Mouse (Mus musculus) cerebellum, postnatal 14 days (tissue): ENCODE data around the gene Noc3l.

Experiments
- DNase-seq, 2 experiments: peaks; one replicate each; pipeline ENCODE4 v3.0.0; 2021; ENCODE audit warnings: mixed read lengths in 2 of 2

Noc3l gene

GRCm38 (mm10) chr19:38818766-38819426 lies at the start of gene Noc3l:
Gene Noc3l, minus strand, starts transcription at chr19:38819237.
- peak; percentile 98 for DNase-seq

GRCm38 (mm10) chr19:38862523-38862922 lies 43.5 kb upstream of the Noc3l start:
- no peak for DNase-seq

- DNase-seq: no peak
These were observed 39.2 kb upstream of the Noc3l start for GRCm38 (mm10) chr19:38858224-38858623.

GRCm38 (mm10) chr19:38846373-38846772 lies 27.3 kb upstream of the Noc3l start:
- no peak for DNase-seq

- DNase-seq: no peak
These were observed 25.8 kb upstream of the Noc3l start for GRCm38 (mm10) chr19:38844817-38845216.

- peak; percentile 83 to 86 for DNase-seq
These were observed 18.2 kb upstream of the Noc3l start for GRCm38 (mm10) chr19:38837171-38837641.

- DNase-seq: peak; percentile 97
These were observed 17.6 kb upstream of the Noc3l start, which contains the start of gene Tbc1d12 for GRCm38 (mm10) chr19:38836438-38837170. Gene Tbc1d12, plus strand, starts transcription at chr19:38836579.

- DNase-seq: no peak
These were observed 17.0 kb upstream of the Noc3l start for GRCm38 (mm10) chr19:38836084-38836437.

GRCm38 (mm10) chr19:38833224-38833623 lies 14.2 kb upstream of the Noc3l start:
- DNase-seq: no peak

GRCm38 (mm10) chr19:38820186-38820804 lies 1.3 kb upstream of the Noc3l start:
- no peak for DNase-seq

- DNase-seq: no peak
These were observed 378 bp upstream of the Noc3l start for GRCm38 (mm10) chr19:38819427-38819802.

- DNase-seq: no peak
These were observed 846 bp downstream of the Noc3l start for GRCm38 (mm10) chr19:38818191-38818590.

- DNase-seq: no peak
These were observed 20.2 kb downstream of the Noc3l start for GRCm38 (mm10) chr19:38798801-38799200.

GRCm38 (mm10) chr19:38798291-38798690 lies 20.7 kb downstream of the Noc3l start:
- DNase-seq: no peak

- no peak for DNase-seq
These were observed 22.5 kb downstream of the Noc3l start for GRCm38 (mm10) chr19:38796546-38796945.

GRCm38 (mm10) chr19:38793563-38794045 lies 25.4 kb downstream of the Noc3l start:
- no peak for DNase-seq

GRCm38 (mm10) chr19:38787756-38788155 lies 31.3 kb downstream of the Noc3l start:
- DNase-seq: no peak

GRCm38 (mm10) chr19:38783542-38783941 lies 35.5 kb downstream of the Noc3l start:
- no peak for DNase-seq

- no peak for DNase-seq
These were observed 40.2 kb downstream of the Noc3l start for GRCm38 (mm10) chr19:38778805-38779204.

- DNase-seq: peak; percentile 63 to 79
These were observed 43.5 kb downstream of the Noc3l start for GRCm38 (mm10) chr19:38775548-38775947.

- no peak for DNase-seq
These were observed 52.7 kb downstream of the Noc3l start for GRCm38 (mm10) chr19:38766306-38766705.

- no peak for DNase-seq
These were observed 58.6 kb downstream of the Noc3l start for GRCm38 (mm10) chr19:38760441-38760840.

- no peak for DNase-seq
These were observed 60.2 kb downstream of the Noc3l start for GRCm38 (mm10) chr19:38758685-38759472.
